25 mouse cellular contexts compared by ENCODE assay signal in the genomic region with DNA sequence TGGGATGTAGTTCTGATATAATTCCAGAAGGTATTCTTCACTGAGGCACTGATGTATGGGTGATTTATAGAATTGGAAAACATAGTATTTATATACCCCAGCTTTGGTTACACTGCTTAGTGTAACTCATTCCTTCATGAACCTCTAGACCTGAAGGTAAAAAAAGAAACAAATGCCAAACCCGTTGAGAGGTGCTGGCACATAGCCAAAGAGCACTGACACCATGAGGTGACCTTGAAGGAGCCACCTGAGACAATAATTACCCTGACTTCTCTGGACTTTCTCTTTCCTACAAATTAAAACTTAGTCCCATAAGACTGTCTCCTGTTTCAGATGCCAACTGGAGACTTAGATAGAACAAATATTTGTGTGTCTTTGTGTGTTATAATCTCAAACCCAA. TPM values are rescaled to one million over a fixed set of nuclear protein-coding genes. Genes with fewer than 3 reads are reported as not detected.
DNase-seq lines count a peak whose midpoint lies in the region; ATAC-seq and TF ChIP-seq lines count a peak whose summit lies in the region.
"Had no signal": no experiment of that assay in that cellular context is flagged by ENCODE, and none has a peak within 500 bp of the region (broad histone marks: within the 10 kb centered on the region; RNA-seq: fewer than 3 reads in every experiment).

No protein-coding gene starts in this region.

- no peaks in the 10 kb centered on the region for H3K27me3 ChIP-seq in heart, embryonic 16.5 days (ENCODE audit: control insufficient read depth, insufficient read depth, low read length)
- no peaks in the 10 kb centered on the region for H3K27me3 ChIP-seq in heart, adult 2 months (ENCODE audit: control insufficient read depth, insufficient read depth, low read length)
- no peaks in the 10 kb centered on the region for H3K27me3 ChIP-seq in kidney, embryonic 15.5 days
- H3K27me3 ChIP-seq in lung, embryonic 14.5 days (ENCODE audit: insufficient read depth, low read length) = no peaks in the 10 kb centered on the region
- H3K27me3 ChIP-seq: CH12.LX; forebrain, embryonic 13.5 days; heart, embryonic 12.5 days; heart, embryonic 15.5 days; hindbrain, embryonic 12.5 days; hindbrain, embryonic 15.5 days had no signal

- H3K9me3 ChIP-seq in heart, embryonic 16.5 days (replicated peaks; ENCODE audit: control insufficient read depth, low read length) = no peaks in the 10 kb centered on the region
- H3K9me3 ChIP-seq in kidney, embryonic 15.5 days (replicated peaks) = no peaks in the 10 kb centered on the region
- no peaks in the 10 kb centered on the region for H3K9me3 ChIP-seq in lung, embryonic 14.5 days (ENCODE audit: low read depth, low read length)
- H3K9me3 ChIP-seq: forebrain, embryonic 10.5 days; forebrain, embryonic 13.5 days; G1E; heart, embryonic 12.5 days; heart, embryonic 15.5 days; hindbrain, embryonic 12.5 days; hindbrain, embryonic 15.5 days had no signal

- no peaks in the 10 kb centered on the region for H3K36me3 ChIP-seq in heart, embryonic 16.5 days (ENCODE audit: control insufficient read depth, insufficient read depth)
- peaks cover 2% of the 10 kb centered on the region; the same call in 1 of the 2 replicates for H3K36me3 ChIP-seq in heart, adult 2 months (ENCODE audit: control insufficient read depth, insufficient read depth, low read length)
- peaks cover 5% of the 10 kb centered on the region; the same call in 1 of the 2 replicates for H3K36me3 ChIP-seq in kidney, embryonic 15.5 days
- H3K36me3 ChIP-seq in lung, embryonic 14.5 days (ENCODE audit: insufficient read depth) = no peaks in the 10 kb centered on the region
- H3K36me3 ChIP-seq: heart, embryonic 12.5 days; heart, embryonic 15.5 days; hindbrain, embryonic 12.5 days; hindbrain, embryonic 15.5 days had no signal

- no peaks in the 10 kb centered on the region for H3K79me2 ChIP-seq in heart, adult 2 months (replicated peaks; ENCODE audit: control insufficient read depth, insufficient read depth, low read length)

- DNase-seq in heart, adult 2 months = no peak
- peak; percentile 62 for DNase-seq in kidney, adult 9 months
- peak; percentile 22 for DNase-seq in lung, embryonic 14.5 days
- DNase-seq in lung, adult 2 months = no peak
- no peak for DNase-seq in cerebellum, postnatal 14 days
- DNase-seq: adrenal gland, adult 2 months; adrenal gland, postnatal 14 days; B cell, adult 2 months; cerebellum, adult 11-12 months; cerebellum, adult 8-10 months; cerebellum, postnatal 10 days; gastrocnemius, postnatal 10 days; gastrocnemius, postnatal 36 days; heart, postnatal 14 days had no signal

- no peak for TF ChIP-seq EP300 in heart, adult 2 months (IDR thresholded peaks at IDR 0.05; ENCODE audit: insufficient read depth, low read depth, low read length)

- TF ChIP-seq CTCF in heart, adult 2 months (IDR thresholded peaks at IDR 0.05) = no peak
- no peak for TF ChIP-seq CTCF in lung, embryonic 14.5 days (IDR thresholded peaks at IDR 0.05; ENCODE audit: low read depth)
- no peak for TF ChIP-seq CTCF in lung, adult 2 months (IDR thresholded peaks at IDR 0.05; ENCODE audit: insufficient read depth, low read length)

- intact Hi-C loops in heart, adult 2 months (cut with DNase I) = loop anchor here (5.0 kb wide), 2 partner anchors 43 to 433 kb away; no protein-coding TSS in a partner anchor

- no peak overlapping the region for H3K4me2 ChIP-seq in heart, embryonic 16.5 days (ENCODE audit: low read depth, low read length)
- H3K4me2 ChIP-seq in kidney, embryonic 15.5 days = no peak overlapping the region
- H3K4me2 ChIP-seq in lung, embryonic 14.5 days = no peak overlapping the region
- H3K4me2 ChIP-seq: forebrain, embryonic 13.5 days; heart, embryonic 12.5 days; heart, embryonic 15.5 days; hindbrain, embryonic 12.5 days; hindbrain, embryonic 15.5 days had no signal

- WGBS in heart, embryonic 16.5 days = 8% methylated on average over 1 of the region's 1 CpGs
- 9% methylated on average over 1 of the region's 1 CpGs for WGBS in heart, adult 2 months
- 14% methylated on average over 1 of the region's 1 CpGs for WGBS in kidney, embryonic 15.5 days
- WGBS in lung, embryonic 14.5 days = 19% methylated on average over 1 of the region's 1 CpGs
- 6% methylated on average over 1 of the region's 1 CpGs for WGBS in lung, adult 2 months

- H3K9ac ChIP-seq in heart, embryonic 16.5 days (ENCODE audit: low read length) = no peak overlapping the region
- H3K9ac ChIP-seq in heart, adult 2 months (ENCODE audit: low read depth, low read length) = no peak overlapping the region
- H3K9ac ChIP-seq in kidney, embryonic 15.5 days = no peak overlapping the region
- no peak overlapping the region for H3K9ac ChIP-seq in lung, embryonic 14.5 days
- H3K9ac ChIP-seq: forebrain, embryonic 13.5 days; heart, embryonic 12.5 days; heart, embryonic 15.5 days; hindbrain, embryonic 12.5 days; hindbrain, embryonic 15.5 days had no signal

- ATAC-seq in heart, embryonic 16.5 days (replicated peaks; ENCODE audit: extremely low read depth, insufficient read depth, low FRiP score) = no peak
- no peak for ATAC-seq in kidney, embryonic 15.5 days (replicated peaks; ENCODE audit: low FRiP score)
- ATAC-seq in lung, embryonic 14.5 days (ENCODE audit: insufficient read depth) = no peak
- ATAC-seq: forebrain, embryonic 13.5 days; forebrain, embryonic 16.5 days had no signal

- H3K27ac ChIP-seq in heart, embryonic 16.5 days (ENCODE audit: low read length) = peak overlapping the region; percentile 31
- H3K27ac ChIP-seq in heart, adult 2 months = no peak overlapping the region
- no peak overlapping the region for H3K27ac ChIP-seq in kidney, embryonic 15.5 days
- H3K27ac ChIP-seq in lung, embryonic 14.5 days (ENCODE audit: low read depth) = no peak overlapping the region
- H3K27ac ChIP-seq: forebrain, embryonic 10.5 days; forebrain, embryonic 13.5 days; heart, embryonic 15.5 days; hindbrain, embryonic 12.5 days; hindbrain, embryonic 15.5 days had no signal

- H3K4me1 ChIP-seq in heart, embryonic 16.5 days (ENCODE audit: control insufficient read depth, insufficient read depth, low read length) = peaks cover 13% of the 10 kb centered on the region
- peaks cover 8% of the 10 kb centered on the region for H3K4me1 ChIP-seq in heart, adult 2 months (ENCODE audit: control insufficient read depth, insufficient read depth, low read length)
- H3K4me1 ChIP-seq in kidney, embryonic 15.5 days = peaks cover 10% of the 10 kb centered on the region
- H3K4me1 ChIP-seq in lung, embryonic 14.5 days (ENCODE audit: insufficient read depth) = peaks cover 2% of the 10 kb centered on the region; the same call in 1 of the 2 replicates
- peaks cover 3% of the 10 kb centered on the region; the same call in 1 of the 2 replicates for H3K4me1 ChIP-seq in lung, adult 2 months (ENCODE audit: control insufficient read depth, insufficient read depth, low read length)

- no peak overlapping the region for H3K4me3 ChIP-seq in heart, embryonic 16.5 days (ENCODE audit: low read length)
- H3K4me3 ChIP-seq in heart, adult 2 months = no peak overlapping the region
- no peak overlapping the region for H3K4me3 ChIP-seq in kidney, embryonic 15.5 days (replicated peaks)
- no peak overlapping the region for H3K4me3 ChIP-seq in lung, embryonic 14.5 days (ENCODE audit: low read depth, low read length)
- no peak overlapping the region for H3K4me3 ChIP-seq in lung, adult 2 months (replicated peaks; ENCODE audit: extremely low read depth, low read depth, low read length)
- H3K4me3 ChIP-seq: forebrain, embryonic 10.5 days; forebrain, embryonic 13.5 days; heart, embryonic 12.5 days; heart, embryonic 15.5 days; hindbrain, embryonic 12.5 days; hindbrain, embryonic 15.5 days had no signal

- no peak for TF ChIP-seq POLR2A in heart, adult 2 months (IDR thresholded peaks at IDR 0.05; ENCODE audit: insufficient read depth, low read depth, low read length)
- no peak for TF ChIP-seq POLR2A in lung, adult 2 months (IDR thresholded peaks at IDR 0.05; ENCODE audit: borderline replicate concordance, extremely low read depth, low read depth, low read length)

RNA-seq across cellular contexts. Expression of a gene that starts 2.6 kb away (rescaled TPM):
- polyA plus RNA-seq in heart, embryonic 16.5 days (2015; fragmentation: Nextera tagmentation; extraction: Ambion mirVana) = 629 and 634 TPM in 2 replicates
- total RNA-seq in heart, adult 2 months (2021) = 100 to 1,000 TPM; 426 to 448 TPM
- polyA plus RNA-seq in heart, adult 2 months (2012; rRNA removed) = 684 and 1,165 TPM in 2 replicates
- 337 and 354 TPM in 2 replicates for polyA plus RNA-seq in kidney, embryonic 15.5 days (2015; fragmentation: Nextera tagmentation; extraction: Ambion mirVana)
- 356 and 358 TPM in 2 replicates for polyA plus RNA-seq in lung, embryonic 14.5 days (2014; fragmentation: Nextera tagmentation; extraction: Ambion mirVana)
- 39.3 and 80.6 TPM in 2 replicates for polyA plus RNA-seq in lung, adult 2 months (2012; rRNA removed)

RNA-seq across cellular contexts. Expression of a gene that starts 10.6 kb away (rescaled TPM):
- 246 and 253 TPM in 2 replicates for polyA plus RNA-seq in heart, embryonic 16.5 days (2015; fragmentation: Nextera tagmentation; extraction: Ambion mirVana)
- total RNA-seq in heart, adult 2 months (2021) = 10 to 100 TPM; 89.5 to 89.7 TPM
- polyA plus RNA-seq in heart, adult 2 months (2012; rRNA removed) = 48.8 and 98.2 TPM in 2 replicates
- polyA plus RNA-seq in kidney, embryonic 15.5 days (2015; fragmentation: Nextera tagmentation; extraction: Ambion mirVana) = 347 and 381 TPM in 2 replicates
- 420 and 425 TPM in 2 replicates for polyA plus RNA-seq in lung, embryonic 14.5 days (2014; fragmentation: Nextera tagmentation; extraction: Ambion mirVana)
- polyA plus RNA-seq in lung, adult 2 months (2012; rRNA removed) = 25.5 and 41.1 TPM in 2 replicates

RNA-seq across cellular contexts. Expression of a gene that starts 59.6 kb away (rescaled TPM):
- 72.6 and 83.7 TPM in 2 replicates for polyA plus RNA-seq in heart, embryonic 16.5 days (2015; fragmentation: Nextera tagmentation; extraction: Ambion mirVana)
- 100 to 1,000 TPM; 328 to 349 TPM for total RNA-seq in heart, adult 2 months (2021)
- 48.8 and 109 TPM in 2 replicates for polyA plus RNA-seq in heart, adult 2 months (2012; rRNA removed)
- 113 and 125 TPM in 2 replicates for polyA plus RNA-seq in kidney, embryonic 15.5 days (2015; fragmentation: Nextera tagmentation; extraction: Ambion mirVana)
- polyA plus RNA-seq in lung, embryonic 14.5 days (2014; fragmentation: Nextera tagmentation; extraction: Ambion mirVana) = 91.2 and 93.4 TPM in 2 replicates
- 18.7 and 22.5 TPM in 2 replicates for polyA plus RNA-seq in lung, adult 2 months (2012; rRNA removed)

Comparison
In these comparisons a context has a peak if more than half of its experiments do, and no peak if none do; other contexts are left out.
1. DNase-seq: peak in kidney, adult 9 months (single experiment) and lung, embryonic 14.5 days (single experiment); none in heart, adult 2 months (0 of 2), lung, adult 2 months (single experiment) and cerebellum, postnatal 14 days (0 of 2).